Mouse (Mus musculus) embryonic facial prominence, embryonic 10.5 days (tissue): Measurements from ENCODE around the gene Ank3. TPM values are rescaled to one million over a fixed set of nuclear protein-coding genes. Genes with fewer than 3 reads are reported as not detected.
A peak's percentile ranks its signal among the peaks of the same experiment; 100 is the strongest.

Experiments
- DNase-seq: peaks from one replicate; pipeline ENCODE4 v3.0.0-alpha.2; 2017; ENCODE audit warnings: low spot score
- H3K27ac ChIP-seq: fragments of 300-500 bp; sonication (generic); replicated peaks from 2 replicates; pipeline ENCODE4 v1.5.1; 2016; ENCODE audit warnings: mild to moderate bottlenecking
- H3K27me3 ChIP-seq: fragments of 300-500 bp; sonication (generic); replicated peaks from 2 replicates; pipeline ENCODE4 v1.6.1; 2016; ENCODE audit warnings: low read depth, mild to moderate bottlenecking; ENCODE audit not compliant: poor library complexity, severe bottlenecking
- H3K36me3 ChIP-seq: fragments of 300-500 bp; sonication (generic); replicated peaks from 2 replicates; pipeline ENCODE4 v1.6.1; 2016; ENCODE audit warnings: mild to moderate bottlenecking, moderate library complexity
- H3K4me1 ChIP-seq: fragments of 300-500 bp; sonication (generic); 2 replicates; pipeline ENCODE4 v1.6.1; 2016
- H3K4me3 ChIP-seq: fragments of 300-500 bp; sonication (generic); 2 replicates; pipeline ENCODE4 v1.5.1; 2016; ENCODE audit warnings: mild to moderate bottlenecking, moderate library complexity
- H3K9me3 ChIP-seq: fragments of 300-500 bp; sonication (generic); 2 replicates; pipeline ENCODE4 v1.6.1; 2016; ENCODE audit warnings: mild to moderate bottlenecking
- WGBS: fragments of 180-500 bp; shearing (Covaris S2); methylation state at CpG from one replicate; pipeline ENCODE4 v1.1.7; 2016; 5-methylcytosine and 5-hydroxymethylcytosine counted together
- polyA plus RNA-seq: library from polyadenylated mRNA; unstranded; fragments of >200 nt; fragmentation: Nextera tagmentation; extraction: Ambion mirVana; gene quantifications from 2 replicates; pipeline ENCODE4 v1.2.1, GENCODE M21; 2016

The Ank3 gene
- polyA plus RNA-seq, 1 experiment from 2014 or later: 36.9 TPM

- 88% methylated on average over 3 of the region's 3 CpGs for WGBS
- no peak for DNase-seq
- no peaks in the 10 kb centered on the region for H3K27me3 ChIP-seq
- no peak overlapping the region for H3K27ac ChIP-seq
- no peak overlapping the region for H3K4me3 ChIP-seq
- peaks cover 17% of the 10 kb centered on the region; the same call in 1 of the 2 replicates for H3K4me1 ChIP-seq
- no peaks in the 10 kb centered on the region for H3K9me3 ChIP-seq
- no peaks in the 10 kb centered on the region; the same call in 1 of the 2 replicates for H3K36me3 ChIP-seq
These were observed 150.2 kb downstream of the Ank3 start for GRCm38 (mm10) chr10:69548771-69549170.

- Histone ChIP-seq H3K4me1 (peaks cover 17% of the 10 kb centered on the region; the same call in 1 of the 2 replicates), H3K4me3 (no peak overlapping the region), H3K9me3 (no peaks in the 10 kb centered on the region), H3K27me3 (no peaks in the 10 kb centered on the region), H3K36me3 (no peaks in the 10 kb centered on the region; the same call in 1 of the 2 replicates), H3K27ac (no peak overlapping the region)
- DNase-seq: no peak
- 94% methylated on average over 4 of the region's 4 CpGs for WGBS
These were observed 150.6 kb downstream of the Ank3 start for GRCm38 (mm10) chr10:69549221-69549620.

- Histone ChIP-seq H3K27ac (no peak overlapping the region), H3K4me1 (peaks cover 11% of the 10 kb centered on the region; the same call in 1 of the 2 replicates), H3K36me3 (no peaks in the 10 kb centered on the region; the same call in 1 of the 2 replicates), H3K9me3 (no peaks in the 10 kb centered on the region), H3K27me3 (no peaks in the 10 kb centered on the region), H3K4me3 (no peak overlapping the region)
- no peak for DNase-seq
- WGBS: 72% methylated on average over 4 of the region's 4 CpGs
These were observed 152.3 kb downstream of the Ank3 start for GRCm38 (mm10) chr10:69550824-69551223.

GRCm38 (mm10) chr10:69553091-69553490 is 154.5 kb downstream of the Ank3 start:
- H3K4me3 ChIP-seq: no peak overlapping the region

GRCm38 (mm10) chr10:69555592-69555991 is 157.0 kb downstream of the Ank3 start:
- H3K4me3 ChIP-seq: no peak overlapping the region
- 91% methylated on average over 4 of the region's 4 CpGs for WGBS
- H3K9me3 ChIP-seq: no peaks in the 10 kb centered on the region
- no peaks in the 10 kb centered on the region; the same call in 1 of the 2 replicates for H3K36me3 ChIP-seq
- no peak for DNase-seq
- peaks cover 8% of the 10 kb centered on the region; the same call in 1 of the 2 replicates for H3K4me1 ChIP-seq
- no peaks in the 10 kb centered on the region for H3K27me3 ChIP-seq
- no peak overlapping the region for H3K27ac ChIP-seq

More at GRCm38 (mm10) chr10:69553091-69553490, 154.5 kb downstream of the Ank3 start:
- no peaks in the 10 kb centered on the region; the same call in 1 of the 2 replicates for H3K36me3 ChIP-seq
- no peak overlapping the region for H3K27ac ChIP-seq
- DNase-seq: no peak
- 75% methylated on average over 1 of the region's 1 CpGs for WGBS
- no peaks in the 10 kb centered on the region for H3K27me3 ChIP-seq
- peaks cover 10% of the 10 kb centered on the region; the same call in 1 of the 2 replicates for H3K4me1 ChIP-seq
- no peaks in the 10 kb centered on the region for H3K9me3 ChIP-seq

- no peak overlapping the region for H3K4me3 ChIP-seq
- peak; percentile 69 for DNase-seq
- 20% methylated on average over 13 of the region's 13 CpGs for WGBS
- H3K9me3 ChIP-seq: no peaks in the 10 kb centered on the region
- no peaks in the 10 kb centered on the region for H3K27me3 ChIP-seq
- H3K27ac ChIP-seq: no peak overlapping the region
- no peaks in the 10 kb centered on the region; the same call in 1 of the 2 replicates for H3K36me3 ChIP-seq
- H3K4me1 ChIP-seq: 0 out of 2 replicates have a peak, but pooled peaks cover 4% of the 10 kb centered on the region
These were observed 157.7 kb downstream of the Ank3 start for GRCm38 (mm10) chr10:69556278-69556677.

GRCm38 (mm10) chr10:69560237-69560636 is 161.7 kb downstream of the Ank3 start:
- Histone ChIP-seq H3K27ac (no peak overlapping the region), H3K36me3 (no peaks in the 10 kb centered on the region), H3K4me1 (peaks cover 13% of the 10 kb centered on the region; the same call in 1 of the 2 replicates), H3K27me3 (no peaks in the 10 kb centered on the region), H3K4me3 (no peak overlapping the region), H3K9me3 (no peaks in the 10 kb centered on the region)
- no peak for DNase-seq
- WGBS: 85% methylated on average over 1 of the region's 1 CpGs

GRCm38 (mm10) chr10:69562931-69563330 is 164.4 kb downstream of the Ank3 start:
- H3K27me3 ChIP-seq: no peaks in the 10 kb centered on the region
- H3K36me3 ChIP-seq: no peaks in the 10 kb centered on the region

GRCm38 (mm10) chr10:69565052-69565451 is 166.5 kb downstream of the Ank3 start:
- Histone ChIP-seq H3K27ac (no peak overlapping the region), H3K4me3 (no peak overlapping the region), H3K9me3 (no peaks in the 10 kb centered on the region), H3K27me3 (no peaks in the 10 kb centered on the region), H3K36me3 (no peaks in the 10 kb centered on the region), H3K4me1 (peaks cover 22% of the 10 kb centered on the region)
- DNase-seq: no peak
- WGBS: 89% methylated on average over 4 of the region's 4 CpGs

More at GRCm38 (mm10) chr10:69562931-69563330, 164.4 kb downstream of the Ank3 start:
- peaks cover 10% of the 10 kb centered on the region; the same call in 1 of the 2 replicates for H3K4me1 ChIP-seq
- 84% methylated on average over 4 of the region's 4 CpGs for WGBS
- no peak overlapping the region for H3K4me3 ChIP-seq
- H3K9me3 ChIP-seq: no peaks in the 10 kb centered on the region
- H3K27ac ChIP-seq: no peak overlapping the region
- DNase-seq: no peak

- DNase-seq: no peak
- 80% methylated on average over 5 of the region's 5 CpGs for WGBS
- H3K27ac ChIP-seq: no peak overlapping the region
- H3K9me3 ChIP-seq: no peaks in the 10 kb centered on the region
- H3K4me3 ChIP-seq: no peak overlapping the region
- peaks cover 23% of the 10 kb centered on the region for H3K27me3 ChIP-seq
- peaks cover 52% of the 10 kb centered on the region for H3K4me1 ChIP-seq
- H3K36me3 ChIP-seq: no peaks in the 10 kb centered on the region
These were observed 170.4 kb downstream of the Ank3 start for GRCm38 (mm10) chr10:69568976-69569375.

- WGBS: 68% methylated on average over 8 of the region's 8 CpGs
- Histone ChIP-seq H3K27ac (no peak overlapping the region), H3K36me3 (no peaks in the 10 kb centered on the region), H3K9me3 (no peaks in the 10 kb centered on the region), H3K4me1 (peaks cover 59% of the 10 kb centered on the region), H3K4me3 (no peak overlapping the region), H3K27me3 (peaks cover 29% of the 10 kb centered on the region)
- DNase-seq: no peak
These were observed 171.2 kb downstream of the Ank3 start for GRCm38 (mm10) chr10:69569740-69570139.

GRCm38 (mm10) chr10:69570466-69571288 is 172.1 kb downstream of the Ank3 start:
- WGBS: 41% methylated on average over 18 of the region's 18 CpGs
- Histone ChIP-seq H3K27me3 (peaks cover 37% of the 10 kb centered on the region), H3K4me1 (peaks cover 69% of the 10 kb centered on the region), H3K4me3 (peak overlapping the region; percentile 49), H3K9me3 (no peaks in the 10 kb centered on the region), H3K36me3 (no peaks in the 10 kb centered on the region), H3K27ac (peak overlapping the region; percentile 70)
- peak; percentile 51 for DNase-seq

GRCm38 (mm10) chr10:69571422-69571821 is 172.8 kb downstream of the Ank3 start:
- DNase-seq: peak; percentile 42
- Histone ChIP-seq H3K9me3 (no peaks in the 10 kb centered on the region), H3K4me1 (peaks cover 76% of the 10 kb centered on the region), H3K27ac (peak overlapping the region; percentile 70), H3K27me3 (peaks cover 37% of the 10 kb centered on the region), H3K4me3 (peak overlapping the region; percentile 49), H3K36me3 (no peaks in the 10 kb centered on the region)
- WGBS: 1% methylated on average over 8 of the region's 8 CpGs
